Mouse (Mus musculus) myocyte (in vitro differentiated cells): ENCODE measurements around the gene Sema6d. TPM values are rescaled to one million over a fixed set of nuclear protein-coding genes. Genes with fewer than 3 reads are reported as not detected.

Experiments
- H3K27me3 ChIP-seq: one replicate; pipeline ENCODE4 v1.6.1; 2011; ENCODE audit not compliant: control insufficient read depth, insufficient read depth, insufficient read length
- H3K36me3 ChIP-seq: one replicate; pipeline ENCODE4 v1.6.1; 2011; ENCODE audit not compliant: control insufficient read depth, insufficient read depth
- H3K4me2 ChIP-seq: one replicate; pipeline ENCODE4 v1.6.1; 2011; ENCODE audit warnings: low read depth, control low read depth
- H3K4me3 ChIP-seq: one replicate; pipeline ENCODE4 v1.5.1; 2011; ENCODE audit warnings: mild to moderate bottlenecking, control low read depth, moderate library complexity
- H3K79me2 ChIP-seq: one replicate; pipeline ENCODE4 v1.6.1; 2011; ENCODE audit not compliant: control insufficient read depth, insufficient read depth
- H3ac ChIP-seq: one replicate; pipeline ENCODE4 v1.6.1; 2011; ENCODE audit not compliant: control insufficient read depth, insufficient read length
- CEBPB ChIP-seq: IDR thresholded peaks from 2 replicates; pipeline ENCODE4 v1.6.1; 2011; ENCODE audit warnings: mild to moderate bottlenecking, moderate library complexity; ENCODE audit not compliant: poor library complexity, insufficient read depth, severe bottlenecking
- E2F4 ChIP-seq: IDR thresholded peaks from one replicate; pipeline ENCODE4 v1.6.1; 2011; ENCODE audit warnings: mild to moderate bottlenecking, control low read depth, moderate library complexity; ENCODE audit not compliant: insufficient read depth
- MAX ChIP-seq: IDR thresholded peaks from one replicate; pipeline ENCODE4 v1.6.1; 2011; ENCODE audit warnings: low read depth, mild to moderate bottlenecking, control low read depth
- MYOD1 ChIP-seq, 3 experiments: IDR thresholded peaks; one replicate each; pipeline ENCODE4 v1.6.1; 2011; ENCODE audit warnings: control low read depth in 2 of 3, low read depth in 2 of 3, mild to moderate bottlenecking in 2 of 3, moderate library complexity in 1 of 3; ENCODE audit not compliant: insufficient read length in 2 of 3, control insufficient read depth in 1 of 3
- MYOG ChIP-seq, 3 experiments: IDR thresholded peaks; one replicate each; pipeline ENCODE4 v1.6.1; 2011; ENCODE audit warnings: control low read depth in 2 of 3, low read depth in 2 of 3, mild to moderate bottlenecking in 2 of 3; ENCODE audit not compliant: insufficient read length in 2 of 3, control insufficient read depth in 1 of 3, insufficient read depth in 1 of 3
- POLR2A ChIP-seq: IDR thresholded peaks from one replicate; pipeline ENCODE4 v1.6.1; 2011; ENCODE audit warnings: low read depth, mild to moderate bottlenecking, control low read depth, moderate library complexity; ENCODE audit not compliant: insufficient read length
- POLR2AphosphoS2 ChIP-seq: IDR thresholded peaks from one replicate; pipeline ENCODE4 v1.6.1; 2011; ENCODE audit warnings: low read depth, control low read depth; ENCODE audit not compliant: insufficient read length
- REST ChIP-seq: IDR thresholded peaks from one replicate; pipeline ENCODE4 v1.6.1; 2011; ENCODE audit warnings: mild to moderate bottlenecking, control low read depth, moderate library complexity; ENCODE audit not compliant: insufficient read depth, insufficient read length
- SRF ChIP-seq: IDR thresholded peaks from one replicate; pipeline ENCODE4 v1.6.1; 2011; ENCODE audit warnings: low read depth; ENCODE audit not compliant: control insufficient read depth, insufficient read length
- TCF12 ChIP-seq: IDR thresholded peaks from one replicate; pipeline ENCODE4 v1.6.1; 2011; ENCODE audit warnings: mild to moderate bottlenecking, control low read depth; ENCODE audit not compliant: poor library complexity, insufficient read depth, severe bottlenecking
- TCF3 ChIP-seq: IDR thresholded peaks from one replicate; pipeline ENCODE4 v1.6.1; 2011; ENCODE audit warnings: low read depth, control low read depth; ENCODE audit not compliant: insufficient read length
- USF1 ChIP-seq: IDR thresholded peaks from one replicate; pipeline ENCODE4 v1.6.1; 2011; ENCODE audit warnings: low read depth, mild to moderate bottlenecking, control low read depth, moderate library complexity
- polyA plus RNA-seq: library from polyadenylated mRNA; unstranded; fragments of >200 nt; fragmentation: generic; extraction: Trizol; gene quantifications from one replicate; pipeline ENCODE4 v1.2.1, GENCODE M21; 2012; ENCODE audit warnings: missing spikeins

The Sema6d gene
- polyA plus RNA-seq, 1 experiment: 0.97 TPM

- no peak overlapping the region for H3K4me3 ChIP-seq
- H3K27me3 ChIP-seq: no peaks in the 10 kb centered on the region
- no peaks in the 10 kb centered on the region for H3K79me2 ChIP-seq
- H3K36me3 ChIP-seq: no peaks in the 10 kb centered on the region
- no peak for TF ChIP-seq POLR2AphosphoS2
- TF ChIP-seq CEBPB: no peak
- TF ChIP-seq TCF12: no peak
- TF ChIP-seq MAX: no peak
- TF ChIP-seq E2F4: no peak
- no peak for TF ChIP-seq TCF3
- no peak for TF ChIP-seq USF1
- TF ChIP-seq MYOD1 (IDR thresholded peaks at IDR 0.05; ENCODE audit: control insufficient read depth in 1 of 3, insufficient read length in 2 of 3, low read depth in 2 of 3): no peak
- no peak for TF ChIP-seq REST
- TF ChIP-seq SRF: no peak
- TF ChIP-seq MYOG (IDR thresholded peaks at IDR 0.05; ENCODE audit: control insufficient read depth in 1 of 3, insufficient read depth in 1 of 3, insufficient read length in 2 of 3, low read depth in 2 of 3): no peak
- TF ChIP-seq POLR2A: no peak
- no peak overlapping the region for H3ac ChIP-seq
- no peak overlapping the region for H3K4me2 ChIP-seq
These were observed 367.2 kb downstream of the Sema6d start for GRCm38 (mm10) chr2:124456999-124457398.

- Histone ChIP-seq H3K4me3 (no peak overlapping the region), H3ac (no peak overlapping the region), H3K79me2 (no peaks in the 10 kb centered on the region), H3K36me3 (no peaks in the 10 kb centered on the region), H3K27me3 (no peaks in the 10 kb centered on the region), H3K4me2 (no peak overlapping the region)
- TF ChIP-seq MYOG (IDR thresholded peaks at IDR 0.05; ENCODE audit: control insufficient read depth in 1 of 3, insufficient read depth in 1 of 3, insufficient read length in 2 of 3, low read depth in 2 of 3): no peak
- TF ChIP-seq TCF12: no peak
- no peak for TF ChIP-seq USF1
- no peak for TF ChIP-seq TCF3
- TF ChIP-seq MAX: no peak
- no peak for TF ChIP-seq POLR2A
- no peak for TF ChIP-seq CEBPB
- no peak for TF ChIP-seq POLR2AphosphoS2
- TF ChIP-seq REST: no peak
- TF ChIP-seq E2F4: no peak
- TF ChIP-seq SRF: no peak
- no peak for TF ChIP-seq MYOD1 (IDR thresholded peaks at IDR 0.05; ENCODE audit: control insufficient read depth in 1 of 3, insufficient read length in 2 of 3, low read depth in 2 of 3)
These were observed 368.3 kb downstream of the Sema6d start for GRCm38 (mm10) chr2:124458028-124458427.

- Histone ChIP-seq H3K27me3 (no peaks in the 10 kb centered on the region), H3K4me2 (no peak overlapping the region), H3K4me3 (no peak overlapping the region), H3K36me3 (no peaks in the 10 kb centered on the region), H3K79me2 (no peaks in the 10 kb centered on the region), H3ac (no peak overlapping the region)
- TF ChIP-seq SRF (no peak), MAX (no peak), MYOD1 (IDR thresholded peaks at IDR 0.05; ENCODE audit: control insufficient read depth in 1 of 3, insufficient read length in 2 of 3, low read depth in 2 of 3) (no peak), TCF12 (no peak), REST (no peak), POLR2A (no peak), POLR2AphosphoS2 (no peak), MYOG (IDR thresholded peaks at IDR 0.05; ENCODE audit: control insufficient read depth in 1 of 3, insufficient read depth in 1 of 3, insufficient read length in 2 of 3, low read depth in 2 of 3) (no peak), E2F4 (no peak), USF1 (no peak), TCF3 (no peak), CEBPB (no peak)
These were observed 371.2 kb downstream of the Sema6d start for GRCm38 (mm10) chr2:124460956-124461355.

GRCm38 (mm10) chr2:124461378-124461851 lies 371.6 kb downstream of the Sema6d start:
- TF ChIP-seq SRF (no peak), REST (no peak), E2F4 (no peak), MYOG (IDR thresholded peaks at IDR 0.05; ENCODE audit: control insufficient read depth in 1 of 3, insufficient read depth in 1 of 3, insufficient read length in 2 of 3, low read depth in 2 of 3) (no peak)
- Histone ChIP-seq H3K27me3 (no peaks in the 10 kb centered on the region), H3K4me3 (no peak overlapping the region), H3ac (no peak overlapping the region), H3K4me2 (no peak overlapping the region), H3K79me2 (no peaks in the 10 kb centered on the region), H3K36me3 (no peaks in the 10 kb centered on the region)

GRCm38 (mm10) chr2:124465004-124465946 lies 375.5 kb downstream of the Sema6d start:
- no peak overlapping the region for H3K4me3 ChIP-seq
- TF ChIP-seq REST: no peak
- H3K4me2 ChIP-seq: no peak overlapping the region
- H3K27me3 ChIP-seq: no peaks in the 10 kb centered on the region
- no peaks in the 10 kb centered on the region for H3K36me3 ChIP-seq
- no peaks in the 10 kb centered on the region for H3K79me2 ChIP-seq
- no peak overlapping the region for H3ac ChIP-seq
